Mouse (Mus musculus) lung, embryonic 15.5 days (tissue): ENCODE measurements around the gene Gm10720. TPM values are rescaled to one million over a fixed set of nuclear protein-coding genes. Genes with fewer than 3 reads are reported as not detected.
"Not testable (repeated sequence)": the region's sequence is repeated elsewhere in the genome, so short reads cannot be mapped to it uniquely, and the experiment has no call there.

Source experiments
- ATAC-seq: fragments of 200-750 bp; cut with Nextera tagmentation; 2 replicates; pipeline ENCODE4 v1.8.0; 2017; ENCODE audit warnings: moderate number of reproducible peaks, borderline replicate concordance; ENCODE audit not compliant: low FRiP score, low TSS enrichment; ENCODE audit errors: extremely low read depth
- H3K27ac ChIP-seq: fragments of 300-500 bp; sonication (generic); 2 replicates; pipeline ENCODE4 v1.5.1; 2015; ENCODE audit warnings: moderate library complexity, mild to moderate bottlenecking, inconsistent platforms
- H3K27me3 ChIP-seq: fragments of 300-500 bp; sonication (generic); 2 replicates; pipeline ENCODE4 v1.6.1; 2015; ENCODE audit warnings: inconsistent platforms
- H3K36me3 ChIP-seq: fragments of 300-500 bp; sonication (generic); 2 replicates; pipeline ENCODE4 v1.6.1; 2015; ENCODE audit warnings: inconsistent platforms
- H3K4me1 ChIP-seq: fragments of 300-500 bp; sonication (generic); 2 replicates; pipeline ENCODE4 v1.6.1; 2015; ENCODE audit warnings: inconsistent platforms
- H3K4me2 ChIP-seq: fragments of 300-500 bp; sonication (generic); 2 replicates; pipeline ENCODE4 v1.6.1; 2015; ENCODE audit warnings: inconsistent platforms, mild to moderate bottlenecking, moderate library complexity
- H3K4me3 ChIP-seq: fragments of 300-500 bp; sonication (generic); 2 replicates; pipeline ENCODE4 v1.5.1; 2015; ENCODE audit warnings: mild to moderate bottlenecking, inconsistent platforms
- H3K9ac ChIP-seq: fragments of 300-500 bp; sonication (generic); 2 replicates; pipeline ENCODE4 v1.6.1; 2015; ENCODE audit warnings: inconsistent platforms
- H3K9me3 ChIP-seq: fragments of 300-500 bp; sonication (generic); 2 replicates; pipeline ENCODE4 v1.6.1; 2016; ENCODE audit warnings: inconsistent platforms
- WGBS: fragments of 180-500 bp; shearing (Covaris S2); methylation state at CpG from one replicate; pipeline ENCODE4 v1.1.7; 2015; 5-methylcytosine and 5-hydroxymethylcytosine counted together
- polyA plus RNA-seq: library from polyadenylated mRNA; unstranded; fragments of >200 nt; fragmentation: Nextera tagmentation; extraction: Ambion mirVana; gene quantifications from 2 replicates; pipeline ENCODE4 v1.2.1, GENCODE M21; 2015

Gm10720 gene
- polyA plus RNA-seq: not detected in 2 replicates

DNA sequence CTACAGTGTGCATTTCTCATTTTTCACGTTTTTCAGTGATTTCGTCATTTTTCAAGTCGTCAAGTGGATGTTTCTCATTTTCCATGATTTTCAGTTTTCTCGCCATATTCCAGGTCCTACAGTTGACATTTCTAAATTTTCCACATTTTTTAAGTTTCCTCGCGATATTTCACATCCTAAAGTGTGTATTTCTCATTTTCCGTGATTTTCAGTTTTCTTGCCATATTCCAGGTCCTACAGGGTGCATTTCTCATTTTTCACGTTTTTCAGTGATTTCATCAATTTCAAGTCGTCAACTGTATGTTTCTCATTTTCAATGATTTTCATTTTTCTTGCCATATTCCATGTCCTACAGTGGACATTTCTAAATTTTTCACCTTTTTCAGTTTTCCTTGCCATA lies at the start of gene Gm10720:
Gene Gm10720 (plus strand): TSS at position 301 of the 400 bp plus-strand sequence.
- H3K27ac ChIP-seq, H3K4me1 ChIP-seq, H3K36me3 ChIP-seq, H3K9ac ChIP-seq, H3K9me3 ChIP-seq, H3K4me3 ChIP-seq, H3K4me2 ChIP-seq, ATAC-seq, H3K27me3 ChIP-seq: not testable (repeated sequence)
- WGBS: 61% methylated on average over 5 of the region's 9 CpGs

DNA sequence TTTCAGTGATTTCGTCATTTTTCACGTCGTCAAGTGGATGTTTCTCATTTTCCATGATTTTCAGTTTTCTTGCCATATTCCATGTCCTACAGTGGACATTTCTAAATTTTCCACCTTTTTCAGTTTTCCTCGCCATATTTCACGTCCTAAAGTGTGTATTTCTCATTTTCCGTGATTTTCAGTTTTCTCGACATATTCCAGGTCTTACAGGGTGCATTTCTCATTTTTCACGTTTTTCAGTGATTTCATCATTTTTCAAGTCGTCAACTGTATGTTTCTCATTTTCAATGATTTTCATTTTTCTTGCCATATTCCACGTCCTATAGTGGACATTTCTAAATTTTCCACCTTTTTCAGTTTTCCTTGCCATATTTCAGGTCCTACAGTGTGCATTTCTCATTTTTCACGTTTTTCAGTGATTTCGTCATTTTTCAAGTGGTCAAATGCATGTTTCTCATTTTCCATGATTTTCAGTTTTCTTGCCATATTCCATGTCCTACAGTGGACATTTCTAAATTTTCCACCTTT lies 14.9 kb upstream of the Gm10720 start, which contains the start of gene Gm10722:
Gene Gm10722 (plus strand): TSS at position 478 of the 528 bp plus-strand sequence.
- not testable (repeated sequence) for H3K4me1 ChIP-seq, H3K36me3 ChIP-seq, H3K9me3 ChIP-seq, H3K4me3 ChIP-seq, H3K27ac ChIP-seq, H3K27me3 ChIP-seq, H3K9ac ChIP-seq, H3K4me2 ChIP-seq, ATAC-seq
- WGBS: 71% methylated on average over 12 of the region's 12 CpGs

DNA sequence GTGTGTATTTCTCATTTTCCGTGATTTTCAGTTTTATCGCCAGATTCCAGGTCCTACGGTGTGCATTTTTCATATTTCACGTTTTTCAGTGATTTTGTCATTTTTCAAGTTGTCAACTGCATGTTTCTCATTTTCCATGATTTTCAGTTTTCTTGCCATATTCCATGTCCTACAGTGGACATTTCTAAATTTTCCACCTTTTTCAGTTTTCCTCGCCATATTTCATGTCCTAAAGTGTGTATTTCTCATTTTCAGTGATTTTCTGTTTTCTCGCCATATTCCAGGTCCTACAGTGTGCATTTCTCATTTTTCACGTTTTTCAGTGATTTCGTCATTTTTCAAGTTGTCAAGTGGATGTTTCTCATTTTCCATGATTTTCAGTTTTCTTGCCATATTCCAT lies 14.4 kb upstream of the Gm10720 start:
- H3K36me3 ChIP-seq, H3K4me2 ChIP-seq, H3K27ac ChIP-seq, H3K27me3 ChIP-seq, H3K9me3 ChIP-seq, ATAC-seq, H3K4me3 ChIP-seq, H3K9ac ChIP-seq, H3K4me1 ChIP-seq: not testable (repeated sequence)
- WGBS: 64% methylated on average over 8 of the region's 8 CpGs

DNA sequence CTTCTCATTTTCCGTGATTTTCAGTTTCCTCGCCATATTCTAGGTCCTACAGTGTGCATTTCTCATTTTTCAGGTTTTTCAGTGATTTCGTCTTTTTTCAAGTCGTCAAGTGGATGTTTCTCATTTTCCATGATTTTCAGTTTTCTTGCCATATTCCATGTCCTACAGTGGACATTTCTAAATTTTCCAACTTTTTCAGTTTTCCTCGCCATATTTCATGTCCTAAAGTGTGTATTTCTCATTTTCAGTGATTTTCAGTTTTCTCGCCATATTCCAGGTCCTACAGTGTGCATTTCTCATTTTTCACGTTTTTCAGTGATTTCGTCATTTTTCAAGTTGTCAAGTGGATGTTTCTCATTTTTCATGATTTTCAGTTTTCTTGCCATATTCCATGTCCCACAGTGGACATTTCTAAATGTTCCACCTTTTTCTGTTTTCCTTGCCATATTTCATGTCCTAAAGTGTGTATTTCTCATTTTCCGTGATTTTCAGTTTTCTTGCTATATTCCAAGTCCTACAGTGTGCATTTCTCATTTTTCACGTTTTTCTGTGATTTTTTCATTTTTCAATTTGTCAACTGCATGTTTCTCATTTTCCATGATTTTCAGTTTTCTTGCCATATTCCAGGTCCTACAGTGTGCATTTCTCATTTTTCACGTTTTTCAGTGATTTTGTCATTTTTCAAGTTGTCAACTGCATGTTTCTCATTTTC lies 13.3 kb upstream of the Gm10720 start:
- not testable (repeated sequence) for H3K36me3 ChIP-seq, H3K4me3 ChIP-seq, H3K27ac ChIP-seq, H3K9ac ChIP-seq, H3K4me2 ChIP-seq, H3K27me3 ChIP-seq, H3K4me1 ChIP-seq, H3K9me3 ChIP-seq
- WGBS: 69% methylated on average over 9 of the region's 11 CpGs
- peak; percentile 91 for ATAC-seq

DNA sequence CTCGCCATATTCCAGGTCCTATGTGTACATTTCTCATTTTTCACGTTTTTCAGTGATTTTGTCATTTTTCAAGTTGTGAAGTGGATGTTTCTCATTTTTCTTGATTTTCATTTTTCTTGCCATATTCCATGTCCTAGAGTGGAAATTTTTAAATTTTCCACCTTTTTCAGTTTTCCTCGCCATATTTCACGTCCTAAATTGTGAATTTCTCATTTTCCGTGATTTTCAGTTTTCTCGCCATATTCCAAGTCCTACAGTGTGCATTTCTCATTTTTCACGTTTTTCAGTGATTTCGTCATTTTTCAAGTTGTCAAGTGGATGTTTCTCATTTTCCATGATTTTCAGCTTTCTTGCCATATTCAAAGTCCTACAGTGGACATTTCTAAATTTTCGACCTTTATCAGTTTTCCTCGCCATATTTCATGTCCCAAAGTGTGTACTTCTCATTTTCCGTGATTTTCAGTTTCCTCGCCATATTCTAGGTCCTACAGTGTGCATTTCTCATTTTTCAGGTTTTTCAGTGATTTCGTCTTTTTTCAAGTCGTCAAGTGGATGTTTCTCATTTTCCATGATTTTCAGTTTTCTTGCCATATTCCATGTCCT lies 12.6 kb upstream of the Gm10720 start, which contains the start of gene Gm11168:
Gene Gm11168 (plus strand): TSS at position 553 of the 603 bp plus-strand sequence.
- H3K9ac ChIP-seq, H3K27me3 ChIP-seq, H3K9me3 ChIP-seq, H3K4me3 ChIP-seq, H3K27ac ChIP-seq, H3K36me3 ChIP-seq, H3K4me1 ChIP-seq, ATAC-seq, H3K4me2 ChIP-seq: not testable (repeated sequence)
- WGBS: 74% methylated on average over 6 of the region's 14 CpGs

DNA sequence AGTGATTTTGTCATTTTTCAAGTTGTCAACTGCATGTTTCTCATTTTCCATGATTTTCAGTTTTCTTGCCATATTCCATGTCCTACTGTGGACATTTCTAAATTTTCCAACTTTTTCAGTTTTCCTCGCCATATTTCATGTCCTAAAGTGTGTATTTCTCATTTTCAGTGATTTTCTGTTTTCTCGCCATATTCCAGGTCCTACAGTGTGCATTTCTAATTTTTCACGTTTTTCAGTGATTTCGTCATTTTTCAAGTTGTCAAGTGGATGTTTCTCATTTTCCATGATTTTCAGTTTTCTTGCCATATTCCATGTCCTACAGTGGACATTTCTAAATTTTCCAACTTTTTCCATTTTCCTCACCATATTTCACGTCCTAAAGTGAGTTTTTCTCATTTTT lies 9.3 kb upstream of the Gm10720 start:
- H3K27ac ChIP-seq, H3K4me2 ChIP-seq, H3K36me3 ChIP-seq, H3K4me1 ChIP-seq, H3K27me3 ChIP-seq, ATAC-seq, H3K4me3 ChIP-seq, H3K9me3 ChIP-seq, H3K9ac ChIP-seq: not testable (repeated sequence)
- WGBS: 80% methylated on average over 1 of the region's 5 CpGs

DNA sequence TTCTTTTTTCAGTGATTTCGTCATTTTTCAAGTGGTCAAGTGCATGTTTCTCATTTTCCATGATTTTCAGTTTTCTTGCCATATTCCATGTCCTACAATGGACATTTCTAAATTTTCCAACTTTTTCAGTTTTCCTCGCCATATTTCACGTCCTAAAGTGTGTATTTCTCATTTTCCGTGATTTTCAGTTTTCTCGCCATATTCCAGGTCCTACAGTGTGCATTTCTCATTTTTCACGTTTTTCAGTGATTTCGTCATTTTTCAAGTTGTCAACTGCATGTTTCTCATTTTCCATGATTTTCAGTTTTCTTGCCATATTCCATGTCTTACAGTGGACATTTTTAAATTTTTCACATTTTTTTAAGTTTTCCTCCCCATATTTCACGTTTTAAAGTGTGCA lies 8.8 kb upstream of the Gm10720 start:
- not testable (repeated sequence) for H3K9ac ChIP-seq, H3K4me3 ChIP-seq, H3K4me1 ChIP-seq, H3K36me3 ChIP-seq, H3K27ac ChIP-seq, H3K9me3 ChIP-seq, H3K27me3 ChIP-seq, H3K4me2 ChIP-seq
- ATAC-seq: peak; percentile 73
- WGBS: 72% methylated on average over 8 of the region's 8 CpGs

DNA sequence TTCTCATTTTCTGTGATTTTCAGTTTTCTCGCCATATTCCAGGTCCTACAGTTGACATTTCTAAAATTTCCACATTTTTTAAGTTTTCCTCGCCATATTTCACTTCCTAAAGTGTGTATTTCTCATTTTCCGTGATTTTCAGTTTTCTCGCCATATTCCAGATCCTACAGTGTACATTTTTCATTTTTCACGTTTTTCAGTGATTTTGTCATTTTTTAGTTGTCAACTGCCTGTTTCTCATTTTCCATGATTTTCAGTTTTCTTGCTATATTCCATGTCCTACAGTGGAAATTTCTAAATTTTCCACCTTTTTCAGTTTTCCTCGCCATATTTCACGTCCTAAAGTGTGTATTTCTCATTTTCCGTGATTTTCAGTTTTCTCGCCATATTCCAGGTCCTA lies 8.2 kb upstream of the Gm10720 start:
- not testable (repeated sequence) for H3K4me3 ChIP-seq, H3K27ac ChIP-seq, H3K9ac ChIP-seq, H3K36me3 ChIP-seq, H3K9me3 ChIP-seq, H3K4me2 ChIP-seq, H3K27me3 ChIP-seq, H3K4me1 ChIP-seq
- ATAC-seq: 0 out of 2 replicates have a peak, but pooled peaks have one; percentile 32
- WGBS: 74% methylated on average over 8 of the region's 9 CpGs

DNA sequence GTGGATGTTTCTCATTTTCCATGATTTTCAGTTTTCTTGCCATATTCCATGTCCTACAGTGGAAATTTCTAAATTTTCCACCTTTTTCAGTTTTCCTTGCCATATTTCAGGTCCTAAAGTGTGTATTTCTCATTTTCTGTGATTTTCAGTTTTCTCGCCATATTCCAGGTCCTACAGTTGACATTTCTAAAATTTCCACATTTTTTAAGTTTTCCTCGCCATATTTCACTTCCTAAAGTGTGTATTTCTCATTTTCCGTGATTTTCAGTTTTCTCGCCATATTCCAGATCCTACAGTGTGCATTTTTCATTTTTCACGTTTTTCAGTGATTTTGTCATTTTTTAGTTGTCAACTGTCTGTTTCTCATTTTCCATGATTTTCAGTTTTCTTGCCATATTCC lies 6.1 kb upstream of the Gm10720 start:
- not testable (repeated sequence) for H3K27ac ChIP-seq, H3K36me3 ChIP-seq, H3K9me3 ChIP-seq, H3K4me2 ChIP-seq, H3K27me3 ChIP-seq, H3K9ac ChIP-seq, H3K4me3 ChIP-seq, H3K4me1 ChIP-seq
- no CpG with 5 or more reads among the region's 5 CpGs for WGBS
- ATAC-seq: peak; percentile 55; the same call in 1 of the 2 replicates

DNA sequence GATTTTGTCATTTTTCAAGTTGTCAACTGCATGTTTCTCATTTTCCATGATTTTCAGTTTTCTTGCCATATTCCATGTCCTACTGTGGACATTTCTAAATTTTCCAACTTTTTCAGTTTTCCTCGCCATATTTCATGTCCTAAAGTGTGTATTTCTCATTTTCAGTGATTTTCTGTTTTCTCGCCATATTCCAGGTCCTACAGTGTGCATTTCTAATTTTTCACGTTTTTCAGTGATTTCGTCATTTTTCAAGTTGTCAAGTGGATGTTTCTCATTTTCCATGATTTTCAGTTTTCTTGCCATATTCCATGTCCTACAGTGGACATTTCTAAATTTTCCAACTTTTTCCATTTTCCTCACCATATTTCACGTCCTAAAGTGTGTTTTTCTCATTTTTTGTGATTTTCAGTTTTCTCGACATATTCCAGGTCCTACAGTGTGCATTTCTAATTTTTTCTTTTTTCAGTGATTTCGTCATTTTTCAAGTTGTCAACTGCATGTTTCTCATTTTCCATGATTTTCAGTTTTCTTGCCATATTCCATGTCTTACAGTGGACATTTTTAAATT lies 3.3 kb upstream of the Gm10720 start:
- 78% methylated on average over 3 of the region's 7 CpGs for WGBS
- H3K4me2 ChIP-seq, H3K27ac ChIP-seq, H3K9ac ChIP-seq, H3K4me1 ChIP-seq, ATAC-seq, H3K9me3 ChIP-seq, H3K27me3 ChIP-seq, H3K4me3 ChIP-seq, H3K36me3 ChIP-seq: not testable (repeated sequence)

DNA sequence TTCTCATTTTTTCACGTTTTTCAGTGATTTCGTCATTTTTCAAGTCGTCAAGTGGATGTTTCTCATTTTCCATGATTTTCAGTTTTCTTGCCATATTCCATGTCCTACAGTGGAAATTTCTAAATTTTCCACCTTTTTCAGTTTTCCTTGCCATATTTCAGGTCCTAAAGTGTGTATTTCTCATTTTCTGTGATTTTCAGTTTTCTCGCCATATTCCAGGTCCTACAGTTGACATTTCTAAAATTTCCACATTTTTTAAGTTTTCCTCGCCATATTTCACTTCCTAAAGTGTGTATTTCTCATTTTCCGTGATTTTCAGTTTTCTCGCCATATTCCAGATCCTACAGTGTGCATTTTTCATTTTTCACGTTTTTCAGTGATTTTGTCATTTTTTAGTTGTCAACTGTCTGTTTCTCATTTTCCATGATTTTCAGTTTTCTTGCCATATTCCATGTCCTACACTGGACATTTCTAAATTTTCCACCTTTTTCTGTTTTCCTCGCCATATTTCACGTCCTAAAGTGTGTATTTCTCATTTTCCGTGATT lies 2.6 kb upstream of the Gm10720 start, which contains the start of gene Gm10721:
Gene Gm10721 (plus strand): TSS at position 408 of the 547 bp plus-strand sequence.
- not testable (repeated sequence) for H3K9me3 ChIP-seq, H3K4me1 ChIP-seq, H3K36me3 ChIP-seq, H3K4me3 ChIP-seq, H3K4me2 ChIP-seq, H3K9ac ChIP-seq, H3K27ac ChIP-seq, H3K27me3 ChIP-seq
- WGBS: 82% methylated on average over 1 of the region's 11 CpGs
- ATAC-seq: peak; percentile 67

DNA sequence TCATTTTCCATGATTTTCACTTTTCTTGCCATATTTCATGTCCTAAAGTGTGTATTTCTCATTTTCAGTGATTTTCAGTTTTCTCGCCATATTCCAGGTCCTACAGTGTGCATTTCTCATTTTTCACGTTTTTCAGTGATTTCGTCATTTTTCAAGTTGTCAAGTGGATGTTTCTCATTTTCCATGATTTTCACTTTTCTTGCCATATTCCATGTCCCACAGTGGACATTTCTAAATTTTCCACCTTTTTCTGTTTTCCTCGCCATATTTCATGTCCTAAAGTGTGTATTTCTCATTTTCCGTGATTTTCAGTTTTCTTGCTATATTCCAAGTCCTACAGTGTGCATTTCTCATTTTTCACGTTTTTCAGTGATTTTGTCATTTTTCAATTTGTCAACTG lies 442 bp downstream of the Gm10720 start:
- H3K4me1 ChIP-seq, H3K4me3 ChIP-seq, H3K9me3 ChIP-seq, H3K27ac ChIP-seq, H3K36me3 ChIP-seq, H3K4me2 ChIP-seq, ATAC-seq, H3K9ac ChIP-seq, H3K27me3 ChIP-seq: not testable (repeated sequence)
- 76% methylated on average over 6 of the region's 6 CpGs for WGBS
